Mouse (Mus musculus) left cerebral cortex, adult 9 months (tissue): ENCODE measurements around the gene Pole3.

Experiments used
- DNase-seq, 2 experiments: peaks; one replicate each; pipeline ENCODE4 v3.0.0; 2022; ENCODE audit warnings: low spot score in 2 of 2

Pole3 gene

DNA sequence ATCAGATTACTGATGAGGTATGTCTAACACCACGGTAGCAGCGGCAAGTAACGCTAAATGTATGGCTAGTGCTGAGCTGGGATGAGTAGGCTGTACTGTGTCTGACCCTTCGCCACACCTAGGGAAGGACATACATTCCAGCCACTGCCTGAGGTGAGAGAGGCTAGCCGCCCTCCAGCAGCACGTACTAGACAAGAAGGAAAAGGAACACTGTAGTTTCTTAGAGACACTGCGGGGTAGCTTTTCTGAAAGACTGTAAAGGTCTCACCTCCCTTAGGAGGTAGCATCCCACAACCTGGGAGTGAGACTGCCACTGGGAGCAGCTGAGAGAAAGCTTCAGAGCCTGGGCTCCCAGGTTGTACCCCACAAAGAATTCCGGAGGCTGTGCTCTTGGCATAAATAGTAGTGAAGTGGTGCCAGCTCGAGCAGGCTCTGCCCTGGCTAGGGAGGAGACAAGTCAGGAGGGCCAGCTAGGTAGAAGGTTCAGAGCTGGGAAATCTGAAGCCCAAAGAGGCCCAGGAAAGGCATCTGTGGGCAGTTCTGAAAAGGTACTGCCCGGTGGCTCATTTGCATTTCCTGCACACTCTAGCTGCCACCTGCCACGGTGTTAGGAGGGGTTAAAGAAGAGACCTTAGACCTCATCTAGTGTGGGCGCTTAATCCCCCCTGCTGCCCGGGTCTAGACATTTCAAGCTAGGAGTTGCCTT lies 6.3 kb downstream of the Pole3 start:
- DNase-seq: no peak

- DNase-seq: no peak
Measured at GRCm38 (mm10) chr4:62517538-62518415, 7.1 kb downstream of the Pole3 start.

DNA sequence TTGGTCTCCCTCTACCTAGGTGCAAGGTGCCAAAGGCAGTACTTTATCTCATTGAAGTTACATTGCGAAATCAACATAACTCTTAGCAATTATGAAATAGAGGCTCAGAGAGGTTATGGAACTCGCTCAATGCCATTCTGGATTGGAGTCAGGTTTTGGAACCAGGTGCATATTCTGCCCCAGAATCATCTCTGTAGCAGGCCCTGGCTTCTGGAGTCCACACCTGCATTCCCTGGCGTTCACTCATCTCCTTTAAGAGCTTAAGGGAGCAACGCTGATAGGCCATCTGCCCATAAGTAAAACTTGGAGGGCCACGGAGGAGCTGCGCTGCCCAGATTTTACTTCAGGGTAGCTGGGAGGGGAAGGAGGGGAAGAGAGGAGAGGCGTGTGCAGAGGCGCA lies 7.8 kb downstream of the Pole3 start:
- DNase-seq: no peak

- DNase-seq: no peak
Measured at GRCm38 (mm10) chr4:62516579-62516978, 8.3 kb downstream of the Pole3 start.

DNA sequence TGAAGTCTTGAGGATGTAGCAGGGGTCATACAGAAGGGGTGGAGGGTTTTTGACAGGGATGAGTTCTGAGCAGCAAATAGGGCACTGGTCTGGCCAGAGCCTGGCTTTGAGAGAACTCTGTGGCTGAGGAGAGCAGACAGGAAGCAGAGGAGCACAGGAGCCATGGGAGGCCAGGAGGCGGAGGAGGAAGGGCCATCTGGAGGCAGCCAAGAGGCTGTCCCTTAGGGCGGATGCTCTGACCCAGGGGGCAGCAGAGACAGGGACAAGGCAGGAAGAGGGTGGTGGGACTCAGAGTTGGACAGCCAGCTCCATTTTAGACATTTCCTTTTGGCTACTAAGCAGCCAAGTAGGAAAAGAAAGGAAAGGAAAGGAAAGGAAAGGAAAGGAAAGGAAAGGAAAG lies 8.8 kb downstream of the Pole3 start:
- DNase-seq: no peak

DNA sequence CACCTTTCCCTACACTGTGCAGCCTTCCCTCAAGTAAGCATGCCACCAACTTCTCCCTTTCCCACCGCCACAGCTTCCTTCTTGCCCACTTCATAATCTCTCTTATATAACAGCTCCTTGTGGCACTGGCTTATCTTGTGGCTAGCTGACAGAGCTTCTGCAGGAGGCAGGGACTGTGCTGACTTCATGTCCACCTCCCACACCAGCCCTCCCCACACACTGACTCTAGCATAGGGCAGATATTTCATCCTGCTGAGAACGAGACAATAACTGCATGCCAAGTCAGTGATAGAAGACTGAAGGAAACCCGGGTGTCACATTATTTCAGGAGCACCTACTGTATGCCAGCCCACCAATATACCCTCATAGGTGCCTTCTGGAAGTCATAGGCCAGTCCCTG lies 9.4 kb downstream of the Pole3 start:
- DNase-seq: no peak

- DNase-seq: no peak
Measured at GRCm38 (mm10) chr4:62514995-62515394, 9.9 kb downstream of the Pole3 start.

DNA sequence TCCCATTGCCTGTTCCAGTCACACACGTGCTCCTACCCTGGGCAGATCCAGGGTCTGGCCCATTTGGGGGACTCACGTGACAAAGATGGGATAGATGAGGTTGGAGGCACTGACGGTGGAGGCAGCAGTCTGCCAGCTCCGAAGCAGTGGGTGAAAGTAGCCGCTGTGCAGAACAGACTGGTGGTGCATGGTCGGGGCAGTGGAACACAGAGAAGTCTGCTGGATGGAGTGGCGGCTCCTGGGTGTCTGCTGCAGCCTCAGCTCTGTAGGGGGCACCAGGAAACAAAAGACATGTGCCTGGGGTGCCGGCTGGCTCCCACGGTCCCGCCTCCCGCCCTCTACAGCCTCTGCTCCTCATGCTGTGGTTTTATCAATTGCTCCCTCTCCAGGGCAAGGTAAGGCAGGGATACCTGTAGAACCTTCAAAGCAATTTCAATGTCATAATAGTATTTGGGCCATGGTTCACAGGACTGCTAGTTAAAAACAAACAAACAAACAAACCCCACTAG lies 10.8 kb downstream of the Pole3 start:
- DNase-seq: no peak

- DNase-seq: no peak
Measured at GRCm38 (mm10) chr4:62509946-62510345, 14.9 kb downstream of the Pole3 start.

GRCm38 (mm10) chr4:62508839-62509238 lies 16.0 kb downstream of the Pole3 start:
- DNase-seq: no peak

GRCm38 (mm10) chr4:62506798-62507197 lies 18.1 kb downstream of the Pole3 start:
- DNase-seq: no peak

GRCm38 (mm10) chr4:62505991-62506390 lies 18.9 kb downstream of the Pole3 start:
- DNase-seq: no peak

DNA sequence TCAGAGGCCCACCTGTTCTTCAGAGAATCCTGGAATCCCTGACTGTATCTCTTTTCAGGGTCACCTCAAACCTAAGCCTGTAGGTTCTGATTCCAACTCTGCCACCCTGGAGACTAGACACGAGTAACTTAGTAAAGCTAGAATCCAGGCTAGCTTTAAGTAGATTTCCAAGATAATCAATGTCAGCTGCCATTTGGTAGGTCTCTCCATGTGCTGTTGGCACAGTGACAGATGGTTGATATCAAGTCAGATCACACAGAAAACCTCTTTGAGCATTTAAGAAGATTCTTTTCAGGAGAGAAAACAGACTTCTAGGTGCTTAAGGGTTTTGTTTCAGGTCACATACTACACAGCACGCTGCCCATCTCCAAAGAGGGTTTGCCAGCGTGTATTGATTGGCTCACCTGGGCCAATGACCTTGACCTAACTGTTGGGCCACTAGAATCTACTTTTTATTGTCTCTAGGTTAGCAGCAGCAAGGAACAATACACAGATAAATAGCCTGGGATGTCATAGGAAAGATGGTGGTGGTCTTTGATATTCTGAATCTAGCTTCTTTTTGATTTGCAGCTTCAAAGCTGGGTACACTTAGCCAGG lies 21.4 kb downstream of the Pole3 start, which contains the start of gene Hdhd3:
Gene Hdhd3 (minus strand): TSS at position 94 of the 597 bp plus-strand sequence.
- DNase-seq: no peak

DNA sequence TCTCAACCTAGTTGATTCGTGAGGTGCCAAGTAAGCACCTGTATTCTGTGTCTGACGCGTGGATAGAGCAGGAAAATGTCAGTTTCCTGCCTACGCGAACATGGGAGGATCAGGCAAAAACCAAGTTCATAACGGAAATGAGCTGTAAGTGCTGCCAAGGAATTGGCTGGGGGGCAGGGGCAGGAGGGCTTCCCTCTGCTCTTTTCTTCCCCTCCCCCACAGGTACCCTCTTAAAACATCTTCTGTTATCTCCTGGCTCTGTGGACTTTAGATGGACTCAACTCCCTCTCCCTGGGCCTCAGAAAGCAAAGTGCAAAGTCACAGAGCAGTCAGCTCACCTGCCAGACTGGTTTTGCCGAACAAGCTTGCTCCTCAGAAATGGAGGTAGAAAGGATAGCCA lies 21.9 kb downstream of the Pole3 start:
- no peak for DNase-seq

DNA sequence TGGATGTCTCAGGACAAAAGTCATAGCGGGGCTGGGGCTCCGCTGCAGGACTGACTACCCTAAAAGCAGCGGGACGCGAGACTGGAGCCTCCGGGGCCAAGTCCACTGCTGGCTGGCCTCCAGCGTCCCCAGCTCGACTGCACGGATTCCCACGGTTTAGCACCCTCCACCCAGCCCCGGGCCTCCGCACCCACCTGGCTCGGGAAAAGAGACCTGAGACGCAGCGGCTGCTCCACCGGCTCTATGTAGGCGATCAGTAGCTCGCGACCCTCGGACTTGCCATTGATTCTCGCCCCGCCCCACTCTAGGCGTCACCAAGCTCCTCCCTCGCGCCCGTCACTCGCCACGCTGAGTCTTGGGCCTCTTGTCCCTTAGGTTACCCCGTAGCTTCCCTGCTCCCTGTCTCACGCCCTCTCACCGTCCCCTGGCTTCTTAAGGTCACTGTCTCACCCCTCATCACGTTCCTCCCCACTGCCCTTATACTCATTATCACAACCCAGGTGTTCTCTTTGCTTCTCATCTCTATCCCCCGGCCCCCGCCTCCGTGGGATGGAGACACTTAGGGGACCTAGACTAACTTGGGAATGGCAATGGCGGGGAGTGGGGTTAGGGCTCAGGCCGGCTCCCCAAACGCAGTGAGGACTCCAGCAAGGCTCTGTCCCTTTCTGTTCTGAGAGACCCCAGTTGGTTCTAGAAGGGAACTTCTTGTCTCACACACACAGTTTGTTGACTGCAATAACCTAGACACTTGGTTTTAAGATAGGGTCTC lies 22.7 kb downstream of the Pole3 start:
- peak; percentile 69 to 91 for DNase-seq

DNA sequence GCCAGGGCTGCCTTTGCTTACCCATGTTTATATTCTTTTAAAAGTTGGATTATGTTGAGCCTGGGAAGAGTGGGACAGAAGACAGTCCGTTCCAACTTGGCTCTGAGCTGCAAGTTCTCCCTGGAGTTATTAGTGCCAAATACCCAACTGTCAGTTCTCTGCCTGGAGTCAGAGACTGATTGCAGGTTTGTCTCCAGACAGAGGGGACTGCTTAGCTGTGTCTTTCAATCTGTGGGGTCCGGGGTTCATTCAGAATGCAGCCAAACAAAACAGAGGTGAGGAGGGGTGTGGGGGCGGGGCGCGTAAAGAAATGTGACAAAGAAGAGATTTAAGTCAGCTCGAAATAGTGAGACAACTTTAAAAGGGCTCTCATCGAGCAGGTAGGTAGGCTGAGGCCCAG lies 23.3 kb downstream of the Pole3 start:
- DNase-seq: no peak

GRCm38 (mm10) chr4:62500799-62501198 lies 24.1 kb downstream of the Pole3 start:
- DNase-seq: no peak

- DNase-seq: peak in 1 of 2 experiments; percentile 77
Measured at GRCm38 (mm10) chr4:62496815-62497214, 28.1 kb downstream of the Pole3 start.

DNA sequence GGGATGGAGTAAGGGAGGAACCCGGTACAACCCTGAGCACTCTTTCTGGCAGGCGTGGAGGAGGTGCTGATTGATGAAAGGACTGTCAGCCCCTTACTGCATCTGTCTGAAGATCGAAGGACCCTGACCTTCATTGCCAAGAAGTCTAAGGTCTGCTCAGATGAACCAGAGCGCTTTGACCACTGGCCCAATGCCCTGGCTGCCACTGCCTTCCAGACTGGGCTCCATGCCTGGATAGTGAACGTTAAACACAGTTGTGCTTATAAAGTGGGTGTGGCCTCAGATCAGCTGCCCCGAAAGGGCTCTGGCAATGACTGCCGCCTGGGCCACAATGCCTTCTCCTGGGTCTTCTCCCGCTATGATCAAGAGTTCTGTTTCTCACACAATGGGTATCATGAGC lies 28.9 kb downstream of the Pole3 start:
- no peak for DNase-seq

GRCm38 (mm10) chr4:62494230-62494629 lies 30.6 kb downstream of the Pole3 start:
- no peak for DNase-seq

DNA sequence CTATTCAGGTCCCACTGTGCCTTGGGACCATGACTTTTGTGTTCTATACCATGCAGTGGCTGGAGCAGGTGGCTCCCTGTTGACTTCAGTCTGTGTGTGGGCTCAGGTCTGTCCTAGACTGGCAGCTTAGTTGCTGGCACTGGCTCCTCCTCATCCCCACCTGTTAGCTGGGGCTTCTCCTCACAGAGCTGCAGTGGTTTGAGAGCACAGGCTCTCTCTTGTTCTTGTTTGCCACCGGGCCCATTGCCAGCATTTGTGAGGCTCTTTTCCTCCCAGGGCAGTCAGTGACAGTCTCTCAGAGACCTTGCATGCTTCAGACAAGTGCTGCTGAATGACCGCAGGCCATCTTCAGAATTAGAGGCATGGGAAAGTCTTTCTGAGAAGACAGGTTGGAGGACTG lies 32.2 kb downstream of the Pole3 start:
- no peak for DNase-seq

DNA sequence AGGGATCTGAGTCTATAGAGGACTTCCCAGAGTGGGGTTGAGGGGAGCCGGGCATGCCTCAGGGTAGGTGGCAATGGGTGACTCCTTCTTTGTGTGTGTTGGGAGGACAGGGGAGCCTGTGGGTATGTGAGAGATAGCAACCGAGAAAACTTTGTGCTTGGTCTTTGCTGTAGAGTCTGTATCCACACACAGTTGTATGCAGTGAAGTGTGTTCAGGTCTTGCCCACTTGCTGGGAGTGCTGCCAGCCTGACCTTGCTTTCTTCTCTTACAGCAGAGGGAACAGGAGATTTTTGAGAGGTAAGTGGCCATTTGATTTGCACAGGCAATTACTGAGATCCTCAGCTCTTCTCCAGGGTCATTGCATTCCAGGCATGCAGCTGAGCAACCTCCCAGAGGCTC lies 37.0 kb downstream of the Pole3 start:
- DNase-seq: no peak
